Mouse (Mus musculus) MEL (cell line): ENCODE results near the gene Ccng2. TPM values are rescaled to one million over a fixed set of nuclear protein-coding genes. Genes with fewer than 3 reads are reported as not detected.

Experiments used
- DNase-seq: peaks from one replicate; pipeline ENCODE4 v3.0.0; 2011; ENCODE audit warnings: low read depth, low spot score
- H3K27ac ChIP-seq: 2 replicates; pipeline ENCODE4 v1.5.1; 2012; ENCODE audit warnings: low read depth, mild to moderate bottlenecking, control low read depth, low read length, moderate library complexity; ENCODE audit not compliant: control insufficient read depth
- H3K27me3 ChIP-seq, 2 experiments: fragments of 150-350 bp in 1 of 2; sonication (generic) in 1 of 2; 2 replicates each; pipeline ENCODE4 v1.6.1; 2012; ENCODE audit warnings: low read length in 2 of 2, mild to moderate bottlenecking in 2 of 2, improper control_type of control experiment in 1 of 2, moderate library complexity in 1 of 2; ENCODE audit not compliant: insufficient read depth in 2 of 2, control insufficient read depth in 1 of 2
- H3K36me3 ChIP-seq, 2 experiments: 2 replicates each; pipeline ENCODE4 v1.6.1; 2012 to 2014; ENCODE audit warnings: low read length in 2 of 2, improper control_type of control experiment in 1 of 2, inconsistent platforms in 1 of 2, mild to moderate bottlenecking in 1 of 2; ENCODE audit not compliant: insufficient read depth in 2 of 2, control insufficient read depth in 1 of 2
- H3K4me1 ChIP-seq, 2 experiments: fragments of 150-350 bp in 1 of 2; sonication (generic) in 1 of 2; 2 replicates each; pipeline ENCODE4 v1.6.1; 2012; ENCODE audit warnings: low read length in 2 of 2, improper control_type of control experiment in 1 of 2, mild to moderate bottlenecking in 1 of 2; ENCODE audit not compliant: insufficient read depth in 2 of 2, control insufficient read depth in 1 of 2
- H3K4me3 ChIP-seq, 2 experiments: fragments of 150-350 bp in 1 of 2; sonication (generic) in 1 of 2; 2 replicates each; pipeline ENCODE4 v1.5.1; 2012; ENCODE audit warnings: low read depth in 2 of 2, low read length in 2 of 2, mild to moderate bottlenecking in 2 of 2, moderate library complexity in 2 of 2, control low read depth in 1 of 2, improper control_type of control experiment in 1 of 2; ENCODE audit not compliant: control insufficient read depth in 1 of 2, insufficient read depth in 1 of 2
- H3K79me2 ChIP-seq: 2 replicates; pipeline ENCODE4 v1.6.1; 2012; ENCODE audit warnings: mild to moderate bottlenecking, low read length, moderate library complexity; ENCODE audit not compliant: control insufficient read depth, poor library complexity, insufficient read depth
- H3K9ac ChIP-seq: 2 replicates; pipeline ENCODE4 v1.6.1; 2012; ENCODE audit warnings: low read depth, mild to moderate bottlenecking, control low read depth, low read length, moderate library complexity; ENCODE audit not compliant: control insufficient read depth, poor library complexity, severe bottlenecking
- H3K9me3 ChIP-seq: fragments of 150-350 bp; sonication (generic); replicated peaks from 2 replicates; pipeline ENCODE4 v1.6.1; 2012; ENCODE audit warnings: mild to moderate bottlenecking, low read length, improper control_type of control experiment, moderate library complexity; ENCODE audit not compliant: insufficient read depth
- CHD2 ChIP-seq: IDR thresholded peaks from 2 replicates; pipeline ENCODE4 v1.6.1; 2011; ENCODE audit warnings: low read length, improper control_type of control experiment
- CTCF ChIP-seq, 3 experiments: IDR thresholded peaks in 2 of 3; conservative IDR thresholded peaks in 1 of 3; 2 replicates each; pipeline ENCODE4 v1.5.1; 2011 to 2012; ENCODE audit warnings: low read length in 3 of 3, low read depth in 2 of 3, mild to moderate bottlenecking in 2 of 3, improper control_type of control experiment in 1 of 3, inconsistent platforms in 1 of 3, mixed read lengths in 1 of 3, moderate library complexity in 1 of 3; ENCODE audit not compliant: control insufficient read depth in 1 of 3, insufficient read depth in 1 of 3, poor library complexity in 1 of 3, severe bottlenecking in 1 of 3
- ELF1 ChIP-seq: IDR thresholded peaks from 2 replicates; pipeline ENCODE4 v1.6.1; 2014; ENCODE audit warnings: low read depth, mild to moderate bottlenecking, inconsistent platforms, low read length, improper control_type of control experiment, moderate library complexity
- GABPA ChIP-seq: IDR thresholded peaks from 2 replicates; pipeline ENCODE4 v1.6.1; 2012; ENCODE audit warnings: low read depth, mild to moderate bottlenecking, inconsistent platforms, low read length, improper control_type of control experiment, moderate library complexity
- HCFC1 ChIP-seq: IDR thresholded peaks from 2 replicates; pipeline ENCODE4 v1.6.1; 2012; ENCODE audit warnings: low read depth, mild to moderate bottlenecking, inconsistent platforms, low read length, improper control_type of control experiment, moderate library complexity
- MAFK ChIP-seq: IDR thresholded peaks from 2 replicates; pipeline ENCODE4 v1.6.1; 2011; ENCODE audit warnings: low read depth, mild to moderate bottlenecking, low read length, improper control_type of control experiment, borderline replicate concordance
- MXI1 ChIP-seq: IDR thresholded peaks from 2 replicates; pipeline ENCODE4 v1.6.1; 2011; ENCODE audit warnings: mild to moderate bottlenecking, low read depth, low read length, improper control_type of control experiment
- MYB ChIP-seq: IDR thresholded peaks from 2 replicates; pipeline ENCODE4 v1.6.1; 2011; ENCODE audit warnings: mild to moderate bottlenecking, low read depth, low read length, improper control_type of control experiment
- MYC ChIP-seq: IDR thresholded peaks from 2 replicates; pipeline ENCODE4 v1.6.1; 2011; ENCODE audit warnings: low read depth, mild to moderate bottlenecking, low read length, improper control_type of control experiment, moderate library complexity
- NELFE ChIP-seq: IDR thresholded peaks from 2 replicates; pipeline ENCODE4 v1.6.1; 2011; ENCODE audit warnings: low read depth, low read length, improper control_type of control experiment
- POLR2A ChIP-seq, 2 experiments: IDR thresholded peaks; 2 replicates each; pipeline ENCODE4 v1.6.1; 2011 to 2012; ENCODE audit warnings: low read length in 2 of 2, mild to moderate bottlenecking in 2 of 2, control low read depth in 1 of 2, improper control_type of control experiment in 1 of 2, low read depth in 1 of 2, moderate library complexity in 1 of 2; ENCODE audit not compliant: control insufficient read depth in 1 of 2, insufficient read depth in 1 of 2, poor library complexity in 1 of 2
- POLR2AphosphoS5 ChIP-seq: IDR thresholded peaks from 2 replicates; pipeline ENCODE4 v1.6.1; 2012; ENCODE audit warnings: low read depth, borderline replicate concordance, mild to moderate bottlenecking, inconsistent platforms, low read length, moderate library complexity, mixed read lengths
- RCOR1 ChIP-seq: IDR thresholded peaks from 2 replicates; pipeline ENCODE4 v1.6.1; 2012; ENCODE audit warnings: low read depth, mild to moderate bottlenecking, inconsistent platforms, low read length, improper control_type of control experiment
- SIN3A ChIP-seq: IDR thresholded peaks from 2 replicates; pipeline ENCODE4 v1.6.1; 2012; ENCODE audit warnings: low read length, improper control_type of control experiment, inconsistent platforms
- SMC3 ChIP-seq: IDR thresholded peaks from 2 replicates; pipeline ENCODE4 v1.6.1; 2011; ENCODE audit warnings: low read depth, low read length, improper control_type of control experiment
- TAL1 ChIP-seq: IDR thresholded peaks from 2 replicates; pipeline ENCODE4 v1.6.1; 2012; ENCODE audit warnings: mild to moderate bottlenecking, inconsistent platforms, low read length, moderate library complexity, mixed read lengths
- TBP ChIP-seq: IDR thresholded peaks from 2 replicates; pipeline ENCODE4 v1.8.0; 2011; ENCODE audit warnings: low read depth, low read length, improper control_type of control experiment
- ZNF384 ChIP-seq: IDR thresholded peaks from 2 replicates; pipeline ENCODE4 v1.6.1; 2012; ENCODE audit warnings: low read depth, mild to moderate bottlenecking, inconsistent platforms, low read length, improper control_type of control experiment
- polyA plus RNA-seq, 2 experiments: library from polyadenylated mRNA; stranded (reverse) in 1 of 2; unstranded in 1 of 2; fragments of >175 nt in 1 of 2; fragments of >200 nt in 1 of 2; gene quantifications; 2 replicates each; pipeline versions ENCODE4 v1.2.1 to v1.2.4; 2012; ENCODE audit warnings: low replicate concordance in 2 of 2, low read depth in 1 of 2; ENCODE audit not compliant: insufficient read length in 2 of 2, insufficient read depth in 1 of 2, missing spikeins in 1 of 2
- total RNA-seq: library from RNA; depleted of rRNA; stranded (reverse); fragments of 300-350 nt; gene quantifications from 2 replicates; pipeline ENCODE4 v1.2.3, GENCODE M21; 2012

The Ccng2 gene
- total and polyA plus RNA-seq, 3 experiments: 1.0 to 3.7 TPM; not detected in 1

GRCm38 (mm10) chr5:93221661-93222060 lies 45.4 kb upstream of the Ccng2 start:
- no peak overlapping the region for H3K4me3 ChIP-seq
- TF ChIP-seq MXI1 (no peak), ZNF384 (no peak), SMC3 (no peak)
- TF ChIP-seq, all 39 proteins: peak for 0
- no peaks in the 10 kb centered on the region for H3K36me3 ChIP-seq
- H3K27ac ChIP-seq: no peak overlapping the region
- no peaks in the 10 kb centered on the region for H3K79me2 ChIP-seq
- no peaks in the 10 kb centered on the region for H3K27me3 ChIP-seq
- DNase-seq: no peak
- H3K9me3 ChIP-seq: no peaks in the 10 kb centered on the region
- H3K9ac ChIP-seq: no peak overlapping the region
- H3K4me1 ChIP-seq: no peaks in the 10 kb centered on the region; a peak in 1 of 4 replicates

GRCm38 (mm10) chr5:93224549-93224948 lies 42.5 kb upstream of the Ccng2 start:
- no peak overlapping the region for H3K27ac ChIP-seq
- H3K27me3 ChIP-seq: no peaks in the 10 kb centered on the region
- H3K4me1 ChIP-seq: peaks cover 0 to 4% of the 10 kb centered on the region in 2 experiments
- no peaks in the 10 kb centered on the region for H3K79me2 ChIP-seq
- no peak overlapping the region for H3K9ac ChIP-seq
- no peak overlapping the region for H3K4me3 ChIP-seq
- TF ChIP-seq RCOR1: no peak
- no peak for TF ChIP-seq ELF1
- TF ChIP-seq CHD2: no peak
- TF ChIP-seq TAL1: no peak
- TF ChIP-seq NELFE: no peak
- no peak for TF ChIP-seq HCFC1
- TF ChIP-seq POLR2A (IDR thresholded peaks at IDR 0.05; ENCODE audit: control insufficient read depth in 1 of 2, insufficient read depth in 1 of 2, low read depth in 1 of 2, low read length in 2 of 2, poor library complexity in 1 of 2): no peak
- TF ChIP-seq MYB: no peak
- TF ChIP-seq GABPA: no peak
- TF ChIP-seq MYC: no peak
- TF ChIP-seq TBP: no peak
- TF ChIP-seq SIN3A: no peak
- TF ChIP-seq MXI1: no peak
- TF ChIP-seq POLR2AphosphoS5: no peak
- TF ChIP-seq MAFK: no peak
- no peak for TF ChIP-seq CTCF (IDR thresholded peaks at IDR 0.05 in 2 of 3, conservative IDR thresholded peaks at IDR 0.05 in 1 of 3; ENCODE audit: control insufficient read depth in 1 of 3, insufficient read depth in 1 of 3, low read depth in 2 of 3, low read length in 3 of 3, poor library complexity in 1 of 3, severe bottlenecking in 1 of 3)
- H3K36me3 ChIP-seq: peaks cover 0 to 6% of the 10 kb centered on the region in 2 experiments; a peak in 2 of 4 replicates
- no peaks in the 10 kb centered on the region for H3K9me3 ChIP-seq
- no peak for DNase-seq
